Mouse (Mus musculus) layer of hippocampus, postnatal 25 days (tissue): ENCODE results near the gene Ess2. TPM values are rescaled to one million over a fixed set of nuclear protein-coding genes. Genes with fewer than 3 reads are reported as not detected.
A peak's percentile ranks its signal among the peaks of the same experiment; 100 is the strongest.

Experiments used
- DNase-seq, 2 experiments: peaks; one replicate each; pipeline ENCODE4 v3.0.0; 2022; ENCODE audit warnings: mixed read lengths in 2 of 2, low spot score in 1 of 2; ENCODE audit errors: extremely low spot score in 1 of 2
- total RNA-seq, 2 experiments: library from RNA; stranded (reverse); gene quantifications; 2 replicates each; pipeline ENCODE4 v1.2.3; 2021

Ess2 gene
- total RNA-seq, 2 experiments from 2014 or later, result 26.3 to 32.1 TPM

GRCm38 (mm10) chr16:17922163-17922538 lies 11.0 kb upstream of the Ess2 start:
- no peak for DNase-seq

- DNase-seq, result peak; percentile 91 to 96
Measured at GRCm38 (mm10) chr16:17921325-17922162, 10.4 kb upstream of the Ess2 start.

- no peak for DNase-seq
Measured at GRCm38 (mm10) chr16:17920586-17920985, 9.4 kb upstream of the Ess2 start.

GRCm38 (mm10) chr16:17914307-17915249 lies 3.4 kb upstream of the Ess2 start, which contains the start of gene Gsc2:
Gene Gsc2, minus strand, starts transcription at chr16:17915059.
- DNase-seq, result no peak

- DNase-seq, result no peak
Measured at GRCm38 (mm10) chr16:17898462-17898861, 12.7 kb downstream of the Ess2 start, which contains the start of the genes Dgcr2 and Tssk2. Gene Dgcr2, minus strand, starts transcription at chr16:17898562. Gene Tssk2, plus strand, starts transcription at chr16:17898637.

- no peak for DNase-seq
Measured at GRCm38 (mm10) chr16:17896091-17896490, 15.1 kb downstream of the Ess2 start.

GRCm38 (mm10) chr16:17893923-17894322 lies 17.2 kb downstream of the Ess2 start, which contains the start of gene Tssk1:
Gene Tssk1, plus strand, starts transcription at chr16:17894223.
- no peak for DNase-seq

- no peak for DNase-seq
Measured at GRCm38 (mm10) chr16:17892606-17893005, 18.5 kb downstream of the Ess2 start.

- peak; percentile 91 to 95 for DNase-seq
Measured at GRCm38 (mm10) chr16:17891567-17891959, 19.6 kb downstream of the Ess2 start, which contains the start of gene Gm20518. Gene Gm20518, minus strand, starts transcription at chr16:17891671.

GRCm38 (mm10) chr16:17890917-17891566 lies 20.1 kb downstream of the Ess2 start:
- DNase-seq, result peak; percentile 33 to 44

- DNase-seq, result no peak
Measured at GRCm38 (mm10) chr16:17890342-17890727, 20.8 kb downstream of the Ess2 start.

GRCm38 (mm10) chr16:17889689-17890341 lies 21.3 kb downstream of the Ess2 start:
- no peak for DNase-seq

GRCm38 (mm10) chr16:17884116-17884515 lies 27.0 kb downstream of the Ess2 start:
- no peak for DNase-seq

GRCm38 (mm10) chr16:17882196-17882595 lies 29.0 kb downstream of the Ess2 start:
- no peak for DNase-seq

GRCm38 (mm10) chr16:17879571-17879970 lies 31.6 kb downstream of the Ess2 start:
- no peak for DNase-seq

- DNase-seq, result no peak
Measured at GRCm38 (mm10) chr16:17876096-17876495, 35.1 kb downstream of the Ess2 start.

- DNase-seq, result no peak
Measured at GRCm38 (mm10) chr16:17875174-17875573, 36.0 kb downstream of the Ess2 start.

- DNase-seq, result no peak
Measured at GRCm38 (mm10) chr16:17872995-17873394, 38.2 kb downstream of the Ess2 start.

- no peak for DNase-seq
Measured at GRCm38 (mm10) chr16:17871248-17871647, 39.9 kb downstream of the Ess2 start.

- DNase-seq, result no peak
Measured at GRCm38 (mm10) chr16:17865770-17866169, 45.4 kb downstream of the Ess2 start.
